Mouse (Mus musculus) layer of hippocampus, adult 18-20 months (tissue): ENCODE measurements around the gene Clcn2. TPM values are rescaled to one million over a fixed set of nuclear protein-coding genes. Genes with fewer than 3 reads are reported as not detected.
A peak's percentile ranks its signal among the peaks of the same experiment; 100 is the strongest.

Experiments used
- DNase-seq, 2 experiments: peaks; one replicate each; pipeline ENCODE4 v3.0.0; 2022; ENCODE audit warnings: low spot score in 2 of 2
- total RNA-seq, 2 experiments: library from RNA; stranded (reverse); gene quantifications; 2 replicates each; pipeline ENCODE4 v1.2.3; 2021

Gene Clcn2
- total RNA-seq, 2 experiments from 2014 or later: 73.3 to 75.5 TPM

DNA sequence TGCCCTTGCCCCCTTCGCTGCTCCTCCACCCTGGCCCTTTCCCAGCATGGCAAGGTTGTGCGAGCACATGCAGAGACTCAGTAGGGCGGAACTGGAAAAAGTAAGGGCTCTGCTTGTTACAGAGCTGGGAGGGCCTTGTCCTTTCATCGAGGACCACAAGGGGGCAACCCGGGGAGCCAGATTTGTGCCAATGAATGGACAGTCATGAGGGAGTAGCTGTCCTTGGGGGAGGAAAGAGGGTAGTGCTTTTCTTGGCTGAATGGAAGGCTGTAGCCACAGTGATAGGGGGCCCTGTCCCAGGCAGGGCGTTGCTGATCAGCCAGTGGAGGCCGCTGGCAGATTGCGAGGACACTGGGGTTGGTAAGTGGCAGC is 15.0 kb downstream of the Clcn2 start:
- DNase-seq: peak in 1 of 2 experiments; percentile 72

DNA sequence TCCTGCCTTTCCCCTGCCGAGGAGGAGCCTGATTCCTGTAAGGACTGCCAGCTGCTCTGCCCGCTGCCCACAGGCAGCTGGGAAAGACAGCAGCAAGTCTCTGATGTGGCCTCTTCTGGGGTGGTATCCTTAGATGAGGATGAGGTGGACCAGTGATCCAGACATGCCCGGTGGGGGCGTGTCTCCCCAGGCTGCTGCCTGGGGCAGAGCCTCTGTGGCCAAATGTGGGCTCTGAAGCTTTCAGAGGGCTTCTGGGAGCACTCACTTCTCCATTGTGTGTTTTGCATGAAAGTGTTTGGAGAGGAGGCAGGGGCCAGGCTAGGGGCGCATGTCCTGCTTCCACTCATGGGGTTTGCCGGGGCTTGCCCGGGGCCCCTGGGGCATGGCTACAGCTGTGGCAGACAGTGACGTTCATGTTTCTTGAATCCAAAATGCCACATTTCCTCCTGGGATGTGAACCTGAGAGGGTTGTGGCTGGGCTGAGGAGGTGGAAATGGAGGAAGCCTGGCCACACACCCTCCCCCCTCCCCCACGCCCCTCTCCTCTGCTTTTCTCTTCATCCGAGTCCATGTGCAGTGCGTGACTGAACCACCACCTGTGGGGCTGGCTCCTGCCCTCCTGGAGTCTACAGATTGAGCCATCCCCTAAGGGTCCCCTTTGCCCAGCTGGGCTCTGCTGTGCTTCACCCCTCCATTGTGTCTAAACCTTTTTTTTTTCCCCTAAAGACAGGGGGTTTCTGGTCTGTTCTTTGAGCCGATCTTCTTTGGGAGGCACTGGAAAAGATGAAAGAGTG is 15.6 kb downstream of the Clcn2 start:
- DNase-seq: no peak

DNA sequence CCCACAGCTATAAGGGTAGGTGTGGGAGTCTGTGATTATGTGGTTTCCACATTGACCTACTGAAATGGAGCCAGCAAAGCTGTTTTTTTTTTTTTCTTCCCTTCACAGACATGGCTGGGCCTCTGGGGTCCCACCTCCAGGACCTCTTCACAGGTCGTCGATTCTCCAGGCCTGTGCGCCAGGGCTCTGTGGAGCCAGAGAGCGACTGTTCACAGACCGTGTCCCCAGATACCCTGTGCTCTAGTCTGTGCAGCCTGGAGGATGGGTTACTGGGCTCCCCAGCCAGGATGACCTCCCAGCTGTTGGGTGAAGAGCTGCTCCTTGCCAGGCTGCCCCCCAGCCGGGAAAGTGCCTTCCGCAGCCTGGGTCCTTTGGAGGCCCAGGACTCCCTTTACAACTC is 16.2 kb downstream of the Clcn2 start:
- no peak for DNase-seq

DNA sequence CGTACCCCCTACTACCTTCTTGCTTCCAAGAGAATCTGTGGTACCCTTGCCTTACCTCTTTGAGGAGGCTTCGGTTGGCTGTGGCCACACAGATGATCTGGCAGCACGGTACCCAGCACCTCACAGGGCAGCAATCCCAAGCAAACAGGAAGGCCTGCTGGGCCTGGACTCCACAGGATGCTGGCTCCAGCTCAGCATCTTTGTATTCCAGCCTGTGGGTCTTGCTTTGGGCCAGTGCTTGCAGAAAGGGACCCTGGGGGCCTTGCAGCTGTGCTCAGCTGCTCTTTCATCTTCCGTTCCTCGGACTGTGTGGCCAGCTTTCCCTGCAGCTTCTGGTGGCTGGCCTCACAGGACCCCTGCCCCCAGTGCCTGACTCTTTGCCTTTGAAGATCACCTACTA is 17.5 kb downstream of the Clcn2 start:
- peak in 1 of 2 experiments; percentile 17 for DNase-seq

DNA sequence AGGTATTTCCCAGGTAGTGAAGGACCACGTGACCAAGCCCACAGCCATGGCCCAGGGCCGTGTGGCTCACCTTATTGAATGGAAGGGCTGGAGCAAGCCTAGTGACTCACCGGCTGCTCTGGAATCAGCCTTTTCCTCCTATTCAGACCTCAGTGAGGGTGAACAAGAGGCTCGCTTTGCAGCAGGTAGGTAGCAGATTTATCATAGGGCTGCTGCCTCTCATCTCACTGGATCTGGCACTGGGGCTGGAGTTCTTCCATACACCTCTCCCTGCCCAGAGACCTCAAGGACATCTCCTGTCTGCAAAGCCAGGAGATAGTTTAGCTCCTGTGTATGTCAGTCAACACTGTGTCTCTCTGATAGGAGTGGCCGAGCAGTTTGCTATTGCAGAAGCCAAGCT is 18.3 kb downstream of the Clcn2 start:
- no peak for DNase-seq

DNA sequence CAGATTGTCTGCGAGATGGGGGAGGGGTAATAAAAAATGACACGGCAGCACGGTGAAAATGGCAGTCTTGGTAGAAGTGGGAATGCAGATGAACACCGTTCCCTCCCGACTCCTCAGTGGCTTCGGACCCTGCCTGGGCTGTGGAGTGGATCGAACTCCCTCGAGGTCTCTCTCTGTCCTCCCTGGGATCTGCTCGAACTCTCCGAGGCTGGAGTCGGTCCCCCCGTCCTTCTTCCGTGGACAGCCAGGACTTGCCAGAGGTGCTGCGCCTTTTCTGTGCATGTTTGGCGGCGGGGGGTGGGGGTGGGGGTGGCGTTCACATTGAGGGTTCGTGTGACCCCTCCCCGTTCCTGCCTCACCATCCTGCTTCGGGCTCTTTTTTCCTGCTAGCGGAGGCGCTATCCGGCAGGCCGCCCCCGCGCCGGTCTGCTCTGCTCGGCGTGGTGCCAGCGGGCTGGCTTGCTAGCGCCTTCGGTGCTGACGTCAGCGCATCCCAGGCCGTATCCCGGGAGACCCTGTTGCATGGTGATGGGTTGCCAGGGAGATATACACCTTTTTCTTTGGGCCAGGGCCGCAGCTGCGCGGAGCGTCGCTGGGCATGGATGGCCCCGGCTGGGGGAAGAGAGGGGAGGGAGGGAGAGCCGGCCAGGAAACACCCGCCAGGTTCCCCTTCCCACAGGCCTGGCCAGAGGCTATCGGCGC is 21.8 kb downstream of the Clcn2 start:
- DNase-seq: peak; percentile 98 to 100

DNA sequence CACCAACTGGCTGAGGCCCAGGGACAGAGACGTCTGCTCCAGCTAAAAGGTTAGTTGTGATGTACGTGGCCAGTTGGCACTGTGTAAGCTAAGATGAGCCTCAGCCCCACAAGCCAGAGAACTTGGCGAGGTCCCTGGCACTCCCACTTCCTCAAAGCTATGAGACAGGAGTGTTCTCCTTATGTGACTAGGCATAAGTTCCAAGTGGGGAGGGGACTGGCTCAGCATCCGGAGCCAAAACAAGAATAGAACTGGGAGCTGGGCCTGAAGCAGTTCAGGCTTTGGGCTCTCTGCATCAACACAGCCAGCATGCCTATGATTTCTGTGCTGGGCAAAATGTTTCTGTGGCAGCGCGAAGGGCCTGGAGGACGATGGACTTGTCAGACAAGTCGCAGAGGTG is 22.8 kb downstream of the Clcn2 start:
- DNase-seq: peak; percentile 82 to 89

DNA sequence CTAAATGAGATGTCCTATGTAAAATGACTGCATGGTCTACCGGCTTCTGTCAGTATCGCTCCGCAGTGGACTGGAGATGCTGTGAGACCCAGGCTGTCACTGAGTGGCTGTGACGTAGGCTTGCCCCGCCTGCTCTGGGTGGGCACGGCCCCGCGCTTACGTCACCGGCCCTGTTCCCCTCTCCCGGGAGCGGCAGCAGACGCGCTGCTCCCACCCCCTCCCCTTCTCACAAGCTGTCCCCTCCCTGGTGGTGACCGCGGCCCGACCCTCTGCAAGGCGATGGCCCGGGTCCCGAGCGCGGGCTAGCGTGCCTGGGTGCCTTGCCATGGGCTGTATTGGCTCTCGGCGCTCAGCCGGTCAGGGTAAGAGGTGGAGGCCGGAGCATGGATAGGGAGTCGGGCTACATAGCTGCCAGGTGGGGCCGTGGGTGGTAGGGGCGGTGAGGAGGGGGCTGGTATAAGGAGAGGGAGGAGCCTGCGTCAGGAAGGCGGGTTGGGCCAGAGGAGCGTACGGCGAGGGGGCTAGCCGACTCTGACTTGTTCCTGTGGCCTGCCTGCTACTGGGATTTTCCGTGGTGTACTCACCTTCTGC is 24.3 kb downstream of the Clcn2 start, which contains the start of gene Fam131a:
Gene Fam131a (plus strand): TSS at position 131 of the 591 bp plus-strand sequence.
- peak; percentile 95 to 97 for DNase-seq

DNA sequence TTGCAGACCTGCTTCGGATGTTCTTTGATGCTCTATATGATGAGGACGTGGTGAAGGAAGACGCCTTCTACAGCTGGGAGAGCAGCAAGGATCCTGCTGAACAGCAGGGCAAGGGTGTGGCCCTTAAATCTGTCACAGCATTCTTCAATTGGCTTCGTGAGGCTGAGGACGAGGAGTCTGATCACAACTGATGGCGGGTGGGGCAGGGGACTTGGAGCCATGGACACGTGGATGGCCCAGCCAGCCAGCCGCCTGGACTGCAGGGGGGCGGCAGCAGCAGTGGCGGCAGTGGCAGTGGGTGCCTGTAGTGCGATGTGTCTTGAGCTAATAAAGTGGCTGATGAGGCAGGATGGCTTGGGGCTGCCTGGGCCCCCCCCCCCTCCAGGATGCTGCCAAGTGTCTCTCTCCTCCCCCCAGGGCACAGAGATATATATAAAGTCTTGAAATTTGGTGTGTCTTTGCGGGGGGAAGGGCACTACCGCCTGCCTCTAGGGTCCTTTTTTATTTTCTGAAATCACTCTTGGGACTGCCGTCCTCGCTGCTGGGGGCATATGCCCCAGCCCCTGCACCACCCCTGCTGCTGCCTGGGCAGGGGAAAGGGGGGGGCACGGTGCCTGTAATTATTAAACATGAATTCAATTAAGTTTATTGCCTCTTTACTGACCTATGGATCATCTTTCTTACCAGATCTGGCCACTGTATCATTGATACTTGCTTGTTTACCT is 25.1 kb downstream of the Clcn2 start:
- peak in 1 of 2 experiments; percentile 11 for DNase-seq

DNA sequence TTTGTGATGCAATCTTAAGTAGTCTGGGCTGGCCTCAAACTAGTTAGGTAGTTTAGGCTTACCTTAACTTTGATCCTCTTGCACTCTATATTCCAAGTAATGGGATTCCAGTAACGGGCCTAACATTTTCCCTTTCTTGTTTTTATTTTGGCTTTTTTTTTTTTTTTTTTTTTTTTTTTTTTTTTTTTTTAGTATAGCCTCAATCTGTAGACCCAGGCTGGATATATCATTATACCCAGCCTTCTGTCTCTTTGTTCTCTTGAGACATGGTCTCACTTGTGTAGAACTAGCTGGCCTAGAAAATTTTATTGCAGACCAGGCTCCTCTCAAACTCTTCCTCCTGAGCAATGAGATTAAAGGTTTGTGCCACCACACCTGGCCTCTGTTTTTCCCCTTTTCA is 25.9 kb downstream of the Clcn2 start:
- DNase-seq: no peak

DNA sequence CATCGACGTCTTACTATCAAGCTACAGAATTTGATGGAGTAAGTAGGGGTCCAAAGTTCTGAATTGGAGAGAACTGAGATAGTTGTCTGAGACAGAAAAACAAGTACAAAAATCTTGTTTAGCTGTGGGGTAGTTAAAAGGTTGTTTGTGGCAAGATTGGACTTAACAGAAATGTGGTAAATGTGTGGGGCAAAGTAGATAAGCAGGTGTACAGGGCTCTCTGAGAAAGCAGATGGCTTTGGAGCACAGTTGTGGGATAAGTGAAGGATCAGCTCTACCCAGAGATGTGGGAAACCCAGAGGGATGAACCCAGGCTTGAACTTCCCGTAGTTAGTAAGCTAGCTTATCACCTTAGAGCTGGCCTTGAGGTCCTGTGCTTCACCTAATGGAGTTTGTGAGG is 26.8 kb downstream of the Clcn2 start:
- no peak for DNase-seq

DNA sequence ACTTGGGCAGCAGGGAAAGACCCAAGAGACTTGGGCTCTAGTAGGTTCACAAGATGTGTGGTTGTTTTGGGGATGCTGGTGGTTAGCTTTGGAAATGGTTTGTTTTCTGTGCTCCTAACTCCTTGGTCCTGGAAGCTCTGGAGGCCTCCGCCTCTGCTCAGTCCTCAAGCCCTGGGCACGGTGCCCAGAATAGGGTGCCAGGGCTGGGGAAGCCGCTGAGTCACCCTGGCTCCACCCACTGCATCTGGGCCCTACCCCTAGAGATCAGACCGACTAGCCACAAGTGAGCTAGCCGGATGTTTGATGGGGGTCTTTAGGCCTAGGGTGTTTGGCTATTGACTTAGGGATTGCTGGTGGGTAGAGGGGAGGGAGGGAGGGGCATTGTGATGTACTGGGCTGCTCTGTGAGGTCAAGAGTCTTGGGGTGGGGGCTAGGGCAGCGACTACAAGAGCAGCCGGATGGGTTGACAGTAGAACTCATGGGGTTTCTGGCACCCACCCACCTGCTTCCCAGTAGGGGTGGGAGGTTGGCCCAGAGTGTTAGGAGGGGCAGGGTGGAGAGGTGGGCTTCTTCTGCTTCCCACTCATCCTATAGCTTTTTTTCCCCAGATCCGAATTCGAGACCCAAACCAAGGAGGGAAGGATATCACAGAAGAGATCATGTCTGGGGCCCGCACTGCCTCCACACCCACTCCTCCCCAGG is 39.4 kb downstream of the Clcn2 start:
- peak; percentile 65 to 85 for DNase-seq

DNA sequence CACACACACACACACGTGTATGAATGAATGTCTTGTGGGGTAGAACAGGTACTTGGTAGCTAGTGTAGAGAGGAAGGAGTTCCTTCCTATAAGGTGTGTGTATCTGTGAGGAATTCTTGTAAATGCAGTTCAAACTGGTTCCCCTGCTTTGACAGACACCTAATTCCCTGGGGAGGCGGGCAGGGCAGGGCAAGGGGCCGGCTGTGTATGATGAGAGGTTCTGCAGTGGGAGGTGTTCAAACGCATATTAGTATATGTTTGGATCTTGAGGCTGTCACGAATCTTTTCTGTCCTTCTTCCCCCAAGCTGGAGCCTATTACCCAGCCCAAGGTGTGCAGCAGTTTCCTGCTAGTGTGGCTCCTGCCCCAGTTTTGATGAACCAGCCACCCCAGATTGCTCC is 40.2 kb downstream of the Clcn2 start:
- no peak for DNase-seq

DNA sequence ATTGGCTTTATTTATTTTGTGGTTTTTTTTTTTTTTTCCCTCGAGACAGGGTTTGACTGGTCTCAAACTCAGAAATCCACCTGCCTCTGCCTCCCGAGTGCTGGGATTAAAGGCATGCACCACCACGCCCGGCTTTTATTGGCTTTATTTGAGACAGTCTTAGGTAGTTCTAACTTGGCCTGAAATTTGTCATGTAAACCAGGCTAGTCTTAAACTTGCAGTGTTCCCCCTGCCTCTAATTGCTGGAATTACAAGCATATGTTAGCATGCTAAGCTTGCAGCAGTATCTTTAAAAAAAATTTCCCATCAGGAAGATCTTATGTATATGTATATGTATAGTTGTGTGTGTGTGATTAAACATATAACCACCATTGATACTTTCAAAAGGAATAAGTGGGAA is 40.8 kb downstream of the Clcn2 start:
- no peak for DNase-seq

DNA sequence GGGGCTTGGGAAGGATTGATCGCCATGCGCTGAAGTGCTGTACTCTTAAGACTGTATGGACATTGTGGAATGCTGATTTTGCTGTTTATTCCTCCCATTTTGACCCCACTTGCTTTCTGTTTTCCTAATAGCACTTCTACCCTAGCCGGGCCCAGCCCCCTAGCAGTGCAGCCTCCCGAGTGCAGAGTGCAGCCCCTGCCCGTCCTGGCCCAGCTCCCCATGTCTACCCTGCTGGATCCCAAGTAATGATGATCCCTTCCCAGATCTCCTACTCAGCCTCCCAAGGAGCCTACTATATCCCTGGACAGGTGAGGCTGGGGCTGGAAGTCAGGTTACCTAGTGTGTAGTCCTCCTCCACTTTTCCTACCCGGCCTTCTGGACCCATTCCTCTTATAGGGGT is 42.3 kb downstream of the Clcn2 start:
- no peak for DNase-seq

DNA sequence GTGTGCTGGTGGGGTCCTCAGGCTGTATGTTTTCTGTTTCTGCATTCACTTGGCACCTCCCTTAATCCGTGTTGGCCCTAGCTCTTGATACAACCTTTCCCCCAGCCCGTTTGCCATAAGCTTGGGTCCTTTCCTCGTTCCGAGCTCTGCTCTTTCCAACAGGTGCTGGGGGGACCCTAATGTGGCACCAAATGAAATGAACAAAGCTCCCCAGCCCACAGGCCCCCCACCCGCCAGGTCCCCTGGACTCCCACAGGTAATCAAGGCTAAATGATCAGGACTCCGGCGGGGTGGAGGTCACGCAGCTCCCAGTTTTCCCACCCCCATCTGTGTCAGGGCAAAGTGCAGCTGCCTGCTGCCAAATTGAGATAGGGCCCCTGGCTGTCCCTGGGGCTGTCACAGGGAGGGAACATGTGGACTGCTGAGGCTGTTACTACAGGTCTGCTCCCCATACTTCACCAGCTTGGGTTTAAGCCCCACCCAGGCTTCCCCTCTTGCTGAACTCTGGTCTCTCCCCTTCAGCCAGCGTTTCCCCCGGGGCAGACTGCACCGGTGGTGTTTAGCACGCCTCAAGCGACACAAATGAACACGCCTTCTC is 43.7 kb downstream of the Clcn2 start:
- DNase-seq: no peak

DNA sequence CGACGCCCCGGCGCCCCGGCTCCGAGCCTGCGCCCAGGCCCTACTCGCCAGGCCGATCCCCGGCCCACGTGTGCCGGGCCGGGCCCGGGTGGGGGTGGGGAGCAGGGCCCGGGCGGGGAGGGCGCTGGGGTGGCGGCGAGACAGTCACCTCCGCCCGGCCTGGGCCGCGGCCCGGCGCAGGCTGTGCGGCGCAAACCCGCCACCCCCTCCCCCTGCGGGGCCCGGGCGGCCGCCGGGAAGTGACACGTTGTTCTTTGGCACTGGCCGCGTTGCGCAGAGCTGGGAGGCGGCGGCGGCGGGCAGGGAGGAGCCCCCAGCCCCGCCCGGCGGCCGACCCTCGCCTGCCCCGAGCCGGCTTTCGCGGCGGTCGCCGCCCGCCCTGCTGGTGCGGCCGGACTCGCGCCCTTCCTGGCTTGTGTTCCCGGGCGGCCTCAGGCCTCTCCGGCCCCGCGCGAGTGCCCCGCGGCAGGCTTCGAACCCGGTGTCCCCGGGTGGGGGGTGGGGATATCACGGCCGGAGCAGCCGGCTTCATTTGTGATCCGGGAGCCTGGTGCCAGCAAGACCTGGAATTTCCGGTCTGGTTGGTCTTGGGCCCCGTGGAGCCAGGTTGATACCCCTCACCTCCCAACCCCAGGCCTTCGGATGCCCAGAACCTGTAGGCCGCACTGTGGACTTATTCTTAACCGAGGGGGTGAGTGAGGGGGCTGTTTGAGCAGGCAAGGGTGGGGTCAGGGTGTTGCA is 44.4 kb downstream of the Clcn2 start:
- DNase-seq: peak in 1 of 2 experiments; percentile 40

DNA sequence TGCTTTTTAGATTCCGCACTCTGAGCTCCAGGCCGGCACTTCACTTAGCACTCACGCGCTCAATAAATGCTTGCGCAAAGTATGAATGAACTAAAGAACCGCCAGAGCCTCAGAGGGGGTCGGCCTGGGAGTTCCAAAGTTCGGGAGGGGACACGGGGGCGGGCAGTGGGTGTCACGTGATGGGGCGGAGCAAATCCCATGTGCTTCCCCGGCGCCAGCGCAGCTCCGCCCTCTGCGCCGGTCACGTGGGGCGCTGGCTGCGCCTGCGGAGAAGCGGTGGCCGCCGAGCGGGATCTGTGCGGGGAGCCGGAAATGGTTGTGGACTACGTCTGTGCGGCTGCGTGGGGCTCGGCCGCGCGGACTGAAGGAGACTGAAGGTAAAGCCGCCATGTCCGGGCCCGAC is 45.0 kb downstream of the Clcn2 start:
- DNase-seq: peak; percentile 94 to 96

DNA sequence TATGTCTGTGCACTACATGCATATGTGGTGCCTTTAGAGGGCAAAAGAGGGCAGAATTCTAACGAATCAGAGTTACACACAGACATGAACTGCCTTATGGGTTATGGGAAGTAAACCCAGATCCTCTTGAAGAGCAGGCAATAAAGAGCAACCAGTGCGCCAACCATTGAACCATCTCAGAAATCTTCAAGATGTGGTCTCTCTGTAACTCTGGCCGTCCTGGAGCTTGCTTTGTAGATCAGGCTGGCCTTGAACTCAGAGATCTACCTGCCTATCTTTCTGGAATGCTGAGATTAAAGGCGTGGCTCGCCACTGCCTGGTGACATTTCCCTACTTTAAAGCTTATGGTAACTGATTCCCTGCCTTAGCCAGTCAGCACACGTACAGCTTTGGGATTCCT is 45.7 kb downstream of the Clcn2 start:
- DNase-seq: no peak

DNA sequence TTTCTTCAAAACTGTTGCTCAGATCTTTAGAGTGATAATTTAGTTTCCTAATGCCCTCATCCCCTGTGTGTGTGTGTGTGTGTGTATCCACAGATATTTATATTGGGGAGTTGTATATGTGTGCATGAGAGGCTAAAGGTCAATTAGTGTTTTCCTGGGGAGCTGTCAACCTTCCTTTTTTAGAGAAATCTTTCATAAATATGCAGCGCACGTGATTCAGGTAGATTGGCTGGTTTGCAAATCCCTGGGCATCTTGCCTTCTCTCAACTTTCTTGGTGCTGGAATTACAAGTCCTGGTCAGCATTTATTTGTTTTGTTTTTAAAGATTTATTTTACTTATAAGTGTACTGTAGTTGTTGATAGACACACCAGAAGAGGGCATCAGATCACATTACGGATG is 47.3 kb downstream of the Clcn2 start:
- DNase-seq: no peak
